Mouse (Mus musculus): ENCODE measurements around the gene Notum. TPM values are rescaled to one million over a fixed set of nuclear protein-coding genes. Genes with fewer than 3 reads are reported as not detected.

Notum gene
- polyA plus RNA-seq, 1 experiment from 2014 or later: 14.0 TPM

DNA sequence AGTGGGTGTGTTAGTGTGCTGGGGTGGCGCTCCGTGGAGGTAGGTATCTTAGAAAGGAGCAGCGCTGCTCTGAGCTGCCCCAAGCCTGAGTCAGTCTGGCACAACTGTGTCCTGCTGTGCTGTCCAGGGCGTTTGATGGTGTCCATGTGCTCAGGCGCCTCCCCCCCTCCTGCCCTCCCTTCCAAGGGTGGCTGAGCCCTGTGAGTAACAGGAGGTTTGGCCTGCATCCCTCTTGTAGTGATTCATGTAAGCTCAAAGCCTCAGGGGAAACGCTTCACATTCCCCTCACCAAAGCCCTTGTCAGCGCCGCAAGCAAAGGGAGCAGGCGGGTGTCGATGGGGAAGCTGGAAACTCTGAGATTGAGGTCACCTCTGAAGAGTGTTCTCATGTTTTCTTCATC lies 36.8 kb upstream of the Notum start:
- H3K27ac ChIP-seq (ENCODE audit: low read length): peak overlapping the region; percentile 27; the same call in 1 of the 2 replicates

DNA sequence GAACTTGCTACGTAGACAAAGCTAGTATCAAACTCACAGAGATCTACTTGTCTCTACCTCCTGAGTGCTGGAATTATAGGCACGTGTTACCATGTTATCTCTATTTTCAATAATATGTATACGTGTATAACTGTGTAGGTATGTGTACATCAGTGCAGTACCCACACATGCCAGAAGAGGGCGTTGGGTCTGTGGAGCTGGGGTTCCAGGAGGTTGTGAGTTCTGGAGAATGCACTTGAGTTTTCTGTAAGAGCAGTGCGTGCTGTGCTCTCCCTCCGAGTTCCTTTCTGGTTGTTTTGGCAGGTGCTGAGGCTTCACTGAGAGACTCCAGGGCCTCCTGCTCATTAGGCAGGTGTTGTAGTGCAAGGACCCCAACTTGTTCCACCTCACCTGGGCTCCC lies 35.6 kb upstream of the Notum start:
- no peaks in the 10 kb centered on the region for H3K27me3 ChIP-seq (ENCODE audit: control insufficient read depth, insufficient read depth, low read length)
- H3K9ac ChIP-seq (replicated peaks; ENCODE audit: low read depth, low read length): no peak overlapping the region
- WGBS: 90% methylated on average over 6 of the region's 6 CpGs
- H3K36me3 ChIP-seq (ENCODE audit: control insufficient read depth, insufficient read depth, low read length): peaks cover 9% of the 10 kb centered on the region
- no peak overlapping the region for H3K4me2 ChIP-seq (replicated peaks; ENCODE audit: low read depth, low read length)
- no peaks in the 10 kb centered on the region for H3K9me3 ChIP-seq (ENCODE audit: control insufficient read depth, low read depth, low read length)
- no peak overlapping the region for H3K27ac ChIP-seq (ENCODE audit: low read length)
- no peak overlapping the region for H3K4me3 ChIP-seq (ENCODE audit: low read depth, low read length)
- ATAC-seq (ENCODE audit: insufficient number of reproducible peaks, insufficient read depth, low FRiP score, low read depth): no peak
- peaks cover 3% of the 10 kb centered on the region; the same call in 1 of the 2 replicates for H3K4me1 ChIP-seq (ENCODE audit: control insufficient read depth, insufficient read depth, low read length)

More for the DNA sequence above, 36.8 kb upstream of the Notum start:
- Histone ChIP-seq H3K4me3 (ENCODE audit: low read depth, low read length) (no peak overlapping the region), H3K4me2 (replicated peaks; ENCODE audit: low read depth, low read length) (no peak overlapping the region), H3K9me3 (ENCODE audit: control insufficient read depth, low read depth, low read length) (no peaks in the 10 kb centered on the region), H3K9ac (replicated peaks; ENCODE audit: low read depth, low read length) (no peak overlapping the region), H3K4me1 (ENCODE audit: control insufficient read depth, insufficient read depth, low read length) (peaks cover 3% of the 10 kb centered on the region; the same call in 1 of the 2 replicates), H3K36me3 (ENCODE audit: control insufficient read depth, insufficient read depth, low read length) (peaks cover 12% of the 10 kb centered on the region), H3K27me3 (ENCODE audit: control insufficient read depth, insufficient read depth, low read length) (no peaks in the 10 kb centered on the region)
- peak; percentile 50; the same call in 1 of the 2 replicates for ATAC-seq (ENCODE audit: insufficient number of reproducible peaks, insufficient read depth, low FRiP score, low read depth)
- 45% methylated on average over 10 of the region's 10 CpGs for WGBS

DNA sequence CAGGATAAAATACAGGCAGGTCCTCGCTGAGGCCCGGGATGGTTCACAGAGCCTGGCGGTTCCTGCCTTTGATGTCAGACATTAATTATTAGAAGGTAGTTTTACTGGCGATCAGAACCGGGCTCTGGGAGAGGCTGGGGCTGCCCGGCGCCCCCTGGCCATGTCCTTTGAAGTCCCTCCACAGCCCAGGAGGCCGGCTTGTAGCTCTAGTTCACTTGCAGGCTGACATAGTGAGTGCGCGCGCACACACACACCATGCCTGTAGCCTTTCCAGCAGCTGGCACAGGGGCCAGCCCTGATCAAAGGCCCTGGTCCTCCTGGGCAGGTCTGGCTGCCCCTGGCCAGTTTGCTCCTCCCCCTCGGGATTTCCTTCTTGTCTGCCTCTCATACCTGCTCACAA lies 34.7 kb upstream of the Notum start:
- WGBS: 30% methylated on average over 12 of the region's 12 CpGs

DNA sequence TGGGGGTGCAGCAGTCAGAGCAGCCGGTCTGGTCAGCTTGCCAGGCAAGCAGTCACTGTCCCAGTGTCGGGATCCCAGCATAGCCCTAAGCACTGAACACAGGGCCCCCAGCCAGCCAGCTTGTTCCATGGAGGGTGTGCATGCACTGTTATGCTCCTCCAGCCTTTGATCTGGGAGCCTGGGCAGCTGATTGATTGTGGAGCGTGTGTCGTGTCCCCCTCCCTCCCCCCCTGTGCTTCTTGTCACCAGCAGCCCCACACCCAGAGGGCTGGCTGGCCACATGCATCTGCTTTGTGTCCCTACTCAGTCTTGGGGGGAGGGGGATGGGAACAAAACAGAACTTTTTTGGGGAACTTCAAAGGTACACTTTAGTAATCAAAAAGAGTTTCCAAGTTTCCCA lies 34.2 kb upstream of the Notum start:
- peak; percentile 70; the same call in 1 of the 2 replicates for ATAC-seq (ENCODE audit: insufficient number of reproducible peaks, insufficient read depth, low FRiP score, low read depth)
- no peaks in the 10 kb centered on the region for H3K9me3 ChIP-seq (ENCODE audit: control insufficient read depth, low read depth, low read length)
- no peak overlapping the region for H3K4me2 ChIP-seq (replicated peaks; ENCODE audit: low read depth, low read length)
- WGBS: 9% methylated on average over 4 of the region's 4 CpGs
- no peaks in the 10 kb centered on the region for H3K27me3 ChIP-seq (ENCODE audit: control insufficient read depth, insufficient read depth, low read length)
- peaks cover 4% of the 10 kb centered on the region; the same call in 1 of the 2 replicates for H3K36me3 ChIP-seq (ENCODE audit: control insufficient read depth, insufficient read depth, low read length)
- peak overlapping the region; percentile 53; the same call in 1 of the 2 replicates for H3K27ac ChIP-seq (ENCODE audit: low read length)
- H3K4me1 ChIP-seq (ENCODE audit: control insufficient read depth, insufficient read depth, low read length): peaks cover 3% of the 10 kb centered on the region; the same call in 1 of the 2 replicates
- no peak overlapping the region for H3K9ac ChIP-seq (replicated peaks; ENCODE audit: low read depth, low read length)
- H3K4me3 ChIP-seq (ENCODE audit: low read depth, low read length): no peak overlapping the region

More for the DNA sequence above, 34.7 kb upstream of the Notum start:
- ATAC-seq (ENCODE audit: insufficient number of reproducible peaks, insufficient read depth, low FRiP score, low read depth): peak; percentile 60; the same call in 1 of the 2 replicates
- Histone ChIP-seq H3K4me1 (ENCODE audit: control insufficient read depth, insufficient read depth, low read length) (peaks cover 3% of the 10 kb centered on the region; the same call in 1 of the 2 replicates), H3K4me3 (ENCODE audit: low read depth, low read length) (no peak overlapping the region), H3K27me3 (ENCODE audit: control insufficient read depth, insufficient read depth, low read length) (no peaks in the 10 kb centered on the region), H3K9me3 (ENCODE audit: control insufficient read depth, low read depth, low read length) (no peaks in the 10 kb centered on the region), H3K9ac (replicated peaks; ENCODE audit: low read depth, low read length) (no peak overlapping the region), H3K27ac (ENCODE audit: low read length) (peak overlapping the region; percentile 73; the same call in 1 of the 2 replicates), H3K4me2 (replicated peaks; ENCODE audit: low read depth, low read length) (no peak overlapping the region), H3K36me3 (ENCODE audit: control insufficient read depth, insufficient read depth, low read length) (peaks cover 4% of the 10 kb centered on the region; the same call in 1 of the 2 replicates)

DNA sequence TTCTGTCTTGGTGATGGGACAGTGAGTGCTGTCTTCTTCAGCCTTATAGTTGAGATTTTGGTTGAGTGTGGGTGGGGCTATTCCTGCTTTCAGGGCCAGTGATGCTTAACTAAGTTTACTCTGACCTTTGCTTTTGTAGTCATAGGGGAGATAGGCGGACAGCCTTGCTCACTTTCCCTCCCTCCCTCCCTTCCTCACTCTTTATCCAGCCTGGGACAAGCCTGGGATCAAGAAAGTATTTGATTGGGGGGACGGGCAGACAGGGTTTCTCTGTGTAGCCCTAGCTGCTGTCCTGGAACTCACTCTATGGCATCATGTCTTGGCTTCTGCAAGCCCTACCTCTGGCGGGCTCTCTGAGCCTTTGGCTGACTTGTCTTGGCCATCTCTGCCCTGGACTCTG lies 32.5 kb upstream of the Notum start:
- Histone ChIP-seq H3K4me3 (ENCODE audit: low read depth, low read length) (no peak overlapping the region), H3K9ac (replicated peaks; ENCODE audit: low read depth, low read length) (no peak overlapping the region), H3K27ac (ENCODE audit: low read length) (no peak overlapping the region), H3K27me3 (ENCODE audit: control insufficient read depth, insufficient read depth, low read length) (no peaks in the 10 kb centered on the region), H3K4me2 (replicated peaks; ENCODE audit: low read depth, low read length) (no peak overlapping the region), H3K36me3 (ENCODE audit: control insufficient read depth, insufficient read depth, low read length) (peaks cover 10% of the 10 kb centered on the region), H3K4me1 (ENCODE audit: control insufficient read depth, insufficient read depth, low read length) (peaks cover 3% of the 10 kb centered on the region; the same call in 1 of the 2 replicates), H3K9me3 (ENCODE audit: control insufficient read depth, low read depth, low read length) (no peaks in the 10 kb centered on the region)
- no peak for ATAC-seq (ENCODE audit: insufficient number of reproducible peaks, insufficient read depth, low FRiP score, low read depth)
- WGBS: 73% methylated on average over 3 of the region's 3 CpGs

DNA sequence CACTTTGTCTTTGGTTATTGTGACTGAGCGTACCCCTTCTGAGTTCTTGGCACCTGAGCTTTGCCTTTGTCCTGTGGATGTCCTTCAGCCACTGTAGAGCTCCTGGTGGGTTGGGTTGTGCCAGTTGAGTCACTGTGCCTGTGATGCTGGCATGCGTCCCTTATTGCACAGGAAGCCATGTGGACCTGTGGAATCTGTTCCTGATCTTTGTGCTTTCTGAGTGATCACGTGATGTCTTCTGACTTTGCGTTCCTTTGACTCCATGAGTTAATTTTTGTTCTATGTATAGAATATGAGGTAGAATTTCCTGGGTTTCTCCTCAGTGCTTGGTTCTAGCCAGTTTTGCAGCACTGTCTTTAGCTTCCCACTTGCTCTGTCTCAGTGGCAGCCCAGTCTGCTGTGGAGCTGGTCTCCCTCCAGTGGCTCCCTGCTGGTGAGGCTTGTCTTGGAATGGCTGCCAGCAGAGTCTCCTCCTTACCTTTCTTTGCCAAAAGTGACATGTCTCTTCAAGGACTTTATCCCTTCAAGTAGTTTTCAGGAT lies 31.6 kb upstream of the Notum start:
- Histone ChIP-seq H3K27me3 (ENCODE audit: control insufficient read depth, insufficient read depth, low read length) (no peaks in the 10 kb centered on the region), H3K4me2 (replicated peaks; ENCODE audit: low read depth, low read length) (no peak overlapping the region), H3K9ac (replicated peaks; ENCODE audit: low read depth, low read length) (no peak overlapping the region), H3K36me3 (ENCODE audit: control insufficient read depth, insufficient read depth, low read length) (peaks cover 11% of the 10 kb centered on the region), H3K4me3 (ENCODE audit: low read depth, low read length) (no peak overlapping the region), H3K27ac (ENCODE audit: low read length) (no peak overlapping the region), H3K4me1 (ENCODE audit: control insufficient read depth, insufficient read depth, low read length) (peaks cover 3% of the 10 kb centered on the region; the same call in 1 of the 2 replicates), H3K9me3 (ENCODE audit: control insufficient read depth, low read depth, low read length) (no peaks in the 10 kb centered on the region)
- ATAC-seq (ENCODE audit: insufficient number of reproducible peaks, insufficient read depth, low FRiP score, low read depth): no peak
- WGBS: 89% methylated on average over 4 of the region's 4 CpGs

GRCm38 (mm10) chr11:120689365-120689764 lies 28.4 kb upstream of the Notum start:
- Histone ChIP-seq H3K27ac (ENCODE audit: low read length) (no peak overlapping the region), H3K9me3 (ENCODE audit: control insufficient read depth, low read depth, low read length) (no peaks in the 10 kb centered on the region), H3K27me3 (ENCODE audit: control insufficient read depth, insufficient read depth, low read length) (no peaks in the 10 kb centered on the region), H3K4me1 (ENCODE audit: control insufficient read depth, insufficient read depth, low read length) (0 out of 2 replicates have a peak, but pooled peaks cover 4% of the 10 kb centered on the region), H3K36me3 (ENCODE audit: control insufficient read depth, insufficient read depth, low read length) (peaks cover 11% of the 10 kb centered on the region), H3K4me2 (replicated peaks; ENCODE audit: low read depth, low read length) (no peak overlapping the region), H3K4me3 (ENCODE audit: low read depth, low read length) (no peak overlapping the region), H3K9ac (replicated peaks; ENCODE audit: low read depth, low read length) (no peak overlapping the region)
- no peak for ATAC-seq (ENCODE audit: insufficient number of reproducible peaks, insufficient read depth, low FRiP score, low read depth)
- 89% methylated on average over 3 of the region's 3 CpGs for WGBS

DNA sequence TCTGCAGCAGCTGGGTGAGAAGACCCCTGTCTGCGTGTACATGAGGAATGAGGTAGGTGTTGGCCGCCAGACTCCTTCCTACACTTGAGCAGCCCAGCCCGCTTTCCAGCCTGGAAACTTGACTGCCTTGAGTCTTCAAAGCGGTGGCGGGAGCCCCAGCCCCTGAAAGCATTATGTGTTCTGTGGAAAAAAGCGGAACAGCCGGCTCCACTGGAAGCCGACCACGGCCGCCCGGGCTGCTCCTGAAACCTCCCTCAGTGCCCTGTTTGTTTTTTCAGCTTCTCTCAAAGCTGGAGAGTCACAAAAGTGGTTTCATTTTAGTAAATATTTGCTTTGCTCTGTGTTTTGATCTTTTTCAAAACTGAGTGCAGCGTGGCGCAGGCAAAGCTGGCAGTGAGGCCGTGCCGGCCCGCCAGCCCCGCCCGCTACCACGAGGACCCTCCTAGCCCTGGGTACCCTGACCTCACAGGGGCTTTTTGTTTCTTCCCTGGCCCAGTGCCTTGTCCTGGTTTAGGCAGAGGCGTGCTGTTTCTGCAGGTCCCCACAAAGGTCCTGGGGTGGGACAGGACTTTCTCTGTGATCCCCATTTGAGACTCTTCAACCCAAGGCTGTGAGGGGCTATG lies 25.8 kb upstream of the Notum start:
- peak; percentile 65 for ATAC-seq (ENCODE audit: insufficient number of reproducible peaks, insufficient read depth, low FRiP score, low read depth)
- Histone ChIP-seq H3K9ac (replicated peaks; ENCODE audit: low read depth, low read length) (no peak overlapping the region), H3K4me1 (ENCODE audit: control insufficient read depth, insufficient read depth, low read length) (0 out of 2 replicates have a peak, but pooled peaks cover 4% of the 10 kb centered on the region), H3K27ac (ENCODE audit: low read length) (peak overlapping the region; percentile 95), H3K4me3 (ENCODE audit: low read depth, low read length) (no peak overlapping the region), H3K4me2 (replicated peaks; ENCODE audit: low read depth, low read length) (no peak overlapping the region), H3K36me3 (ENCODE audit: control insufficient read depth, insufficient read depth, low read length) (peaks cover 11% of the 10 kb centered on the region), H3K27me3 (ENCODE audit: control insufficient read depth, insufficient read depth, low read length) (no peaks in the 10 kb centered on the region), H3K9me3 (ENCODE audit: control insufficient read depth, low read depth, low read length) (no peaks in the 10 kb centered on the region)
- 61% methylated on average over 20 of the region's 20 CpGs for WGBS
